Mouse (Mus musculus) C2C12 (cell line): ENCODE measurements around the gene Eya2.

Source experiments
- CEBPB ChIP-seq: IDR thresholded peaks from one replicate; pipeline ENCODE4 v1.6.1; 2011; ENCODE audit warnings: low read depth, mild to moderate bottlenecking, control low read depth, moderate library complexity
- CTCF ChIP-seq: IDR thresholded peaks from one replicate; pipeline ENCODE4 v1.5.1; 2011; ENCODE audit not compliant: control insufficient read depth, insufficient read depth, insufficient read length
- FOSL1 ChIP-seq: IDR thresholded peaks from one replicate; pipeline ENCODE4 v1.8.0; 2011; ENCODE audit warnings: mild to moderate bottlenecking, low read length; ENCODE audit not compliant: poor library complexity, insufficient read depth, severe bottlenecking
- MAX ChIP-seq: IDR thresholded peaks from one replicate; pipeline ENCODE4 v1.6.1; 2011; ENCODE audit warnings: mild to moderate bottlenecking, control low read depth
- MYOD1 ChIP-seq: IDR thresholded peaks from one replicate; pipeline ENCODE4 v1.6.1; 2011; ENCODE audit warnings: low read depth; ENCODE audit not compliant: control insufficient read depth, insufficient read length
- MYOG ChIP-seq: IDR thresholded peaks from one replicate; pipeline ENCODE4 v1.6.1; 2011; ENCODE audit not compliant: control insufficient read depth, insufficient read length; ENCODE audit errors: extremely low read depth
- USF1 ChIP-seq: IDR thresholded peaks from one replicate; pipeline ENCODE4 v1.6.1; 2011; ENCODE audit warnings: low read depth, mild to moderate bottlenecking, control low read depth, moderate library complexity

- TF ChIP-seq CTCF (no peak), CEBPB (no peak), USF1 (no peak), MYOG (no peak), MYOD1 (no peak), FOSL1 (no peak), MAX (no peak)
Observed at GRCm38 (mm10) chr2:165733701-165734100, 138.9 kb downstream of the Eya2 start.
